Mouse (Mus musculus) ES-E14 (cell line): ENCODE measurements around the gene Smim5.

Experiments
- HCFC1 ChIP-seq: IDR thresholded peaks from 2 replicates; pipeline ENCODE4 v1.6.1; 2012; ENCODE audit warnings: low read length, inconsistent platforms, borderline replicate concordance; ENCODE audit not compliant: insufficient read depth
- ZC3H11A ChIP-seq: IDR thresholded peaks from 2 replicates; pipeline ENCODE4 v1.6.1; 2012; ENCODE audit warnings: low read depth, mild to moderate bottlenecking, inconsistent platforms, low read length, borderline replicate concordance

DNA sequence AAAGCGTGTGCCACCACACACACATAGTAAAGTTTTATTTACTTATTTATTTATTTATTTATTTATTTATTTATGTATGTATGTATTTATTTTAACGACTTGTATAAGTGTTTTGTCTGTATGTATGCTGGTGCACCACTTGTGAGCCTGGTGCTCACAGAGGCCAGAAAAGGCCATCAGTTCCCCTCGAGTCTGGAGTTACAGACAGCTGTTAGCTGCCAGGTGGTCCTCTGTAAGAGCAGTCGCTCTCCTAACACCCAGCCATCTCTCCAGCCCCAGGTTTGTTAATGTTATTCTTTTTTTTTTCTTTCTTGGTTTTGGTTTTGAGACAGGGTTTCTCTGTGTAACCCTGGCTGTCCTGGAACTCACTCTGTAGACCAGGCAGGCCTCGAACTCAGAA is 18.9 kb downstream of the Smim5 start:
- TF ChIP-seq HCFC1 (no peak), ZC3H11A (no peak)
